ENCODE assay signal across 1 mouse cellular context in the genomic region with DNA sequence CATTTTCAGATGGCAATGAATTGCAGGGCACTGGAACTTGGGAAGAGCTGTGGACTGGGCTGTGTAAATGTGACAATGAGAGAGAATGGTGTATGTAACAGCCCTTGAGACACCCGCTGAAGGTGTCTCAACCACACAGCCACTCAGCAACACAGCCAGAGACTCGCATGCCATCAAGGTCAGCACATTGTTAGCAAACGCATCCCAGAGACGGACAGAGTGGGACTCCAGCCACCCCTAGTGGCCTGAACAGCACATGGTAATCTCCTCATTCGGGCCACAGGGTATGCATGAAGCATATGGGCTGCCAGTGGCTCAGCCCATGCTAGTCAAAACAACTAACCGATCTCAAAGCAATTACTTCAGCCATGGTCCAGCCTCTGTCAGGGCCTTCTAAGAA.
TF ChIP-seq lines count a peak whose summit lies in the region.

No protein-coding gene starts in this region.

TF ChIP-seq in CH12.LX, 34 proteins besides CTCF, POLR2A, EP300 and RAD21 (continued from another document):
- TF ChIP-seq GABPA (IDR thresholded peaks at IDR 0.05; ENCODE audit: insufficient replicate concordance, low read depth, low read length) (no peak), HCFC1 (IDR thresholded peaks at IDR 0.05; ENCODE audit: low read depth, low read length) (no peak), ZNF384 (IDR thresholded peaks at IDR 0.05; ENCODE audit: low read depth, low read length) (no peak)
